Mouse (Mus musculus) spleen, adult 2 months (tissue): ENCODE results near the gene Bzw2.

Source experiments
- CTCF ChIP-seq: fragments of 200-500 bp; IDR thresholded peaks from 2 replicates; pipeline ENCODE4 v1.5.1; 2011; ENCODE audit warnings: mild to moderate bottlenecking, inconsistent platforms; ENCODE audit not compliant: insufficient read depth, insufficient read length, insufficient replicate concordance; ENCODE audit errors: extremely low read depth
- POLR2A ChIP-seq: fragments of 200-500 bp; IDR thresholded peaks from 2 replicates; pipeline ENCODE4 v1.6.1; 2011; ENCODE audit warnings: low read depth, low read length, inconsistent platforms

- TF ChIP-seq CTCF (no peak), POLR2A (no peak)
These were observed 1.7 kb downstream of the Bzw2 start for GRCm38 (mm10) chr12:36156101-36156636.
